Mouse (Mus musculus): ENCODE data around the gene Twf2. TPM values are rescaled to one million over a fixed set of nuclear protein-coding genes. Genes with fewer than 3 reads are reported as not detected.

The Twf2 gene
- total RNA-seq, 2 experiments from 2014 or later: 160 to 189 TPM

Small RNA genes lying within 50 kb of the gene (microRNA-seq; reads per million reads assigned to microRNA genes)
- gene Mir135a-1 (not detected), gene Mirlet7g (96,081 reads per million, percentile 100 among the genes with 10 or more reads in this experiment)

Other genes with a start within 250 kb of the Twf2 start
- under 1 TPM; 0.16 to 0.28 TPM for gene Col6a5, start 242.5 kb upstream of the Twf2 start, total RNA-seq (2021)
- gene Col6a4, start 106.3 kb upstream of the Twf2 start, total RNA-seq (2021): not detected
- gene Glyctk, start 45.0 kb upstream of the Twf2 start, total RNA-seq (2021): 1 to 10 TPM; 1.7 to 2.1 TPM
- gene Wdr82, start 32.2 kb upstream of the Twf2 start, total RNA-seq (2021): 10 to 100 TPM; 42.6 to 45.8 TPM
- gene Ppm1m, start 3.4 kb upstream of the Twf2 start, total RNA-seq (2021): 10 to 100 TPM; 10.0 to 12.2 TPM
- under 1 TPM; 0.52 to 0.64 TPM for gene Tlr9, start 19.5 kb downstream of the Twf2 start, total RNA-seq (2021)
- gene Alas1, start 45.5 kb downstream of the Twf2 start, total RNA-seq (2021): 100 to 1,000 TPM; 571 to 593 TPM
- 1 to 10 TPM; 3.3 to 3.4 TPM for gene Poc1a, start 78.0 kb downstream of the Twf2 start, total RNA-seq (2021)
- gene Dusp7, start 165.5 kb downstream of the Twf2 start, total RNA-seq (2021): 10 to 100 TPM; 43.6 to 67.0 TPM
- 100 to 1,000 TPM; 296 to 309 TPM for gene Rpl29, start 226.3 kb downstream of the Twf2 start, total RNA-seq (2021)
- 10 to 100 TPM; 22.4 to 28.6 TPM for gene Acy1, start 235.2 kb downstream of the Twf2 start, total RNA-seq (2021)
- 1 to 10 TPM; 6.3 to 6.7 TPM for gene Abhd14b, start 244.4 kb downstream of the Twf2 start, total RNA-seq (2021)
- gene Abhd14a, start 244.6 kb downstream of the Twf2 start, total RNA-seq (2021): 10 to 100 TPM; 20.2 to 21.3 TPM

Data from heart, postnatal 25 days (tissue).